Mouse (Mus musculus) embryo, embryonic 9.5 days (tissue): Measurements from ENCODE around the gene Usp47.
"Not testable (repeated sequence)": the region's sequence is repeated elsewhere in the genome, so short reads cannot be mapped to it uniquely, and the experiment has no call there.

Experiments used
- DNase-seq: peaks from one replicate; pipeline ENCODE4 v3.0.0-alpha.2; 2017; ENCODE audit errors: extremely low spot score

The Usp47 gene

GRCm38 (mm10) chr7:112040271-112040670 lies 17.0 kb downstream of the Usp47 start:
- DNase-seq = no peak

GRCm38 (mm10) chr7:112042758-112043157 lies 19.5 kb downstream of the Usp47 start:
- no peak for DNase-seq

- DNase-seq = no peak
These were observed 21.9 kb downstream of the Usp47 start for GRCm38 (mm10) chr7:112045249-112045648.

- DNase-seq = no peak
These were observed 22.6 kb downstream of the Usp47 start for GRCm38 (mm10) chr7:112045794-112046388.

DNA sequence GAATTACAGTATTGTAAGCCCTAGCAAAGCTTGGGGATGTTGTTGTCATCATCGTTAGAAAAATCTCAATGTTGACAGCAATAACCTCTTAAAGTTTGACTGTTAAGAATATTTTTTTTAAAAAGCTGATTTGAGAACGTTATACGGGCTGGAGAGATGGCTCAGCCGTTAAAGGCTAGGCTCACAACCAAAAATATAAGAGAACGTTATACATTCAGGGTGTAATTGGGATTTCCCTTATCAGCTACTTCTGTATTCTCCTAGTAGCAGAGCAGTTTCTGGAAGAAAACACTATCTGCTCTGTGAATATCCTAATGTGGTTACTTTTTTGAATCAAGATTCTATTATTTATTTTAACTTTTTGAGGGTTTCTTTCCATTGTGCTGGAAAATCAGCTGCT lies 25.3 kb downstream of the Usp47 start:
- DNase-seq = no peak

DNA sequence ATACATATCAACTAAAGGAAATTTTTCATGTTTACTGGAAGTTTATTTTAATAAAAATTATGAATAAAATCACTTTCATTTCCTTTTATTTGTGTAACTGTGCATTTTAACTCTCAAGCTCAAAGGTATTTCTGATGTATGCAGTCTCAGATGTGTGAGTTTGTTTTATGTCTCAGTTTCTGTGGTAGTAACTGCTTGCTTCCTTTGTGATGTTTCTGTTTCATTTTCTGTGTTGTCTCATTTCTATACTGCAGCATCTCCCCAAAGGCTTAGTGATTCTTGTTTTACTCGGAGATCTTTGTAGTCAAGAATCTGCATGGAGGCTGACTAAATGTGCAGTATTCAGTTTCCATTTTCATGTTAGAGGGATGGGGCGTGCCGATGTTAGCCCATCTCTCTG lies 30.4 kb downstream of the Usp47 start:
- DNase-seq = no peak

DNA sequence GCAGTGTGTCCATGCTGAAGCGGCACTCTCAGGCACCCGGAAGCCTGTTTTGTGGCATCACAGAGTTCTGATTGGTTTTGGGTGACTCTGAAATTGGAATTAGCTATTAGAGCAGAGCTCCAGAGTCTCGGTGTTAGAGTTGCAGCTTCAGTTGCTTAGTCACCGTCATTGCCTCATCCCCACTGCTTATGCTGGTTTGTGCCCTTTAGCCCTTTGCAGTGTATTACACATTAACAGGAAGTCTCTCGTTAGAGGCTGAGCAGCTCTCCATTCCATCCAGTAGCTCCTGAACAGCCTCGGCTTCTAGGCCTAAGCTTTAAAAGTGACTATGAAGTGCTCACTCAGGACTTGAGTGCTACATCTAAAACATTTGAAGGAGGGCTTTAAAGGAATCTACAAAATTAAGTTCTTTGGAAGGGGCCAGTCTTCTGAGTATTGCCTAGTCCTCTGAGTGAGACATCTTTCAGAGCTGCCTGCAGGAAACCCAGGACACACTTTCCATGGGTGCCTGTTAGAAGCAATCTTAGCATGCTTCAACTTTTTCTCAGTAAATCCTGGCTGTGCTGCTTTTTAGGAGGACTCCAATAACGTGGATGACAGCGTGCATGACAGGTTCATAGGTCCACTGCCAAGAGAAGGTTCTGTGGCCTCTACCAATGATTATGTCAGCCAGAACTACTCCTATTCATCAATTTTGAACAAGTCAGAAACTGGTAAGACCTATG lies 32.8 kb downstream of the Usp47 start:
- no peak for DNase-seq

- DNase-seq = no peak
These were observed 51.6 kb downstream of the Usp47 start for GRCm38 (mm10) chr7:112074868-112075267.

DNA sequence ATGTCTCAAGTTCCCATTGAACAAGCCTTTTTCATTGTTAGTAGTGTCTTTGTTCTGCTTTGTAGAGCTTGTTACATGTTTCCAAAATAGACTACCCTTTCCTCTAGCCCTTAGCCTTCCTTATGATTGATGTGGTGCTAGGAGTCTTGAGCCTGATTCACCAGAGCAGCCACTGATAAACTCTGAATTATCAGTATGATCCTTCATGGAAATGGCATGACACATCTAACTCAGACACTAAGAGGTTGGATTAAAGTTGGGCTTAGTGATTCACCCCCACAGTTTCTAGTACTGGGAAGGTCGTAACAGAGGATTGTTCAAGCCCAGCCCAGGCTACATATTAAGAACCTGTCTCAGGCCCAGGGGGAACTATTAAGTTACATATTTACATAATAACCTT lies 59.3 kb downstream of the Usp47 start:
- DNase-seq = no peak

DNA sequence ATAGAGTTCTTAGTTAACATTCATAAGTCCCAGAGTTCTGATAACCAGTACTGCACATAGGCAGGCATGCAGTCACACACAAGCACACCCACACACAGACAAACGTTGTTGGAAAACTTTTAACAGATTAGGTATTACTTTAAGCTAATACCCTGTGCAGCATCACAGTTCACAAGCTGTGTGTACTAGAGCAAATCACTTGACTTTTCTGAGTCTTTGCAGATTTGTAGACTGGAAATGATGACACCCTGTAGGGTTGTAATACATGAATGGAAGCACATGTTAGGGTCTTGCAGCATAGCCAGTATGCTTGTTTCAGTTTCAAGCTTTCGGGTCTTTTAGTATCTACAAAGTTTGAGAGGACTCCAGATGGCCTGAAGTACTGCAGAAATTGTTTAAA lies 60.9 kb downstream of the Usp47 start:
- DNase-seq = no peak

GRCm38 (mm10) chr7:112085062-112085461 lies 61.8 kb downstream of the Usp47 start:
- DNase-seq = peak; percentile 82

GRCm38 (mm10) chr7:112086186-112086585 lies 62.9 kb downstream of the Usp47 start:
- DNase-seq = no peak

DNA sequence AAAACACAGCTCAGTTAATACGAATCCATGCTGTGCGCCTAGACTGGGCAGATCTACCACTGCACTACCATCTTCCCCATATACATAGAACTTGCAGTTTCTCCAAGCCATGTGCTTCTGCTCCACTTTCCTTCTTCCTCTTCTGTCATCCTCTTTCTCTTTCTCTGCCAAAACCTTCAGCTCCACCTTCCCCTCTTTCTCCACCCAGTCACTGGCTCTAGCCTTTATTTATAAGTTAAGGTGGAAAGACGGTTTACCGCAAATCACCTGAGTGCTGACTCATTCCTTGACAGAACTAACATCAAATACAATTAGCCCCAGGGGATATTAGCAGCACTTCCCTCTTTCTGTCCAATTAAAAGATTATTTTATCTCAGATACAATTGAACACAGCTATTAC lies 71.6 kb downstream of the Usp47 start:
- DNase-seq = not testable (repeated sequence)

DNA sequence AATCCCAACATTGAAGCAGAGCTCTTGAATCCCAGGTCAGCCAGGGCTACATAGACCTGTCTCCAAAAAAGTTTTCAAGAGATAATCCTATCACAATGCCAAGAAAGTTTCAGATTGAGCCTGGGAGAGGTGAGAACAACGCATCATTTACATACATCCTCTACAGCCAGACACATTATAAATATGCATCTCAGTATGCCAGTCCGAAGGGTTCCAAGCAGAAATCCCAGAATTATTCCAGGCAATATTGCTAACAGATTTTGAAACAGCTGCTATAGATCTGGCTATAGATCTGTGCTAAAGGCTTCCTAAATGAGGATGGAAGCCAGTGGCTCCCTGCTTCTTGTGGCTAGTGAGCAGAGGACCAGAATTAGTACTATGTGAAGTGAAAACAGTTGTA lies 77.6 kb downstream of the Usp47 start:
- no peak for DNase-seq

GRCm38 (mm10) chr7:112102933-112103332 lies 79.6 kb downstream of the Usp47 start:
- DNase-seq = no peak

GRCm38 (mm10) chr7:112103816-112104215 lies 80.5 kb downstream of the Usp47 start:
- DNase-seq = no peak

GRCm38 (mm10) chr7:112108757-112109156 lies 85.5 kb downstream of the Usp47 start:
- DNase-seq = no peak

GRCm38 (mm10) chr7:112110638-112111372 lies 87.5 kb downstream of the Usp47 start:
- DNase-seq = no peak

GRCm38 (mm10) chr7:112117501-112117900 lies 94.2 kb downstream of the Usp47 start:
- no peak for DNase-seq

GRCm38 (mm10) chr7:112118086-112118485 lies 94.8 kb downstream of the Usp47 start:
- DNase-seq = no peak

DNA sequence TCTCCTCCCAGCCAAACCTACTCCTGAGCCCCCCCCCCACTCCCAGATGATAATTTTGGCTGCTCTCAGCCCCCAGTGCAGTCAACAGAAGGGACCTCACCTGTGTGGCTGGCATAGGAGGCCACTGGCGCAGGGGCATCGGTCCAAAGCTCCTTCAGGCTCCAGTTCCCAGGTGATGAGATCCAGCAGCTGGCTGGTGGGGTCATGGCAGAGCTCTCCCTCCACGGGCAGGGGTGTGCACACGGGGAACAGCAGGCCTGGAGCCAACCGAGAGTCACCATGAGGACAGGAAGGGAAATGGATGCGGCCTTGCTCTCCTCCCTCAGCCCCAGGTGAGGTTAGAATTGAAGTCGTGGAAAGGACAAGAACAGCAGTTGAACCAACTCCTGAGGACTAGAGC lies 95.9 kb downstream of the Usp47 start:
- DNase-seq = no peak

GRCm38 (mm10) chr7:112120861-112121810 lies 97.8 kb downstream of the Usp47 start:
- DNase-seq = peak; percentile 23
